Mouse (Mus musculus): ENCODE results near the gene Ric8b. TPM values are rescaled to one million over a fixed set of nuclear protein-coding genes. Genes with fewer than 3 reads are reported as not detected.

Ric8b gene
- polyA plus RNA-seq, 1 experiment from 2014 or later, result 27.3 TPM

DNA sequence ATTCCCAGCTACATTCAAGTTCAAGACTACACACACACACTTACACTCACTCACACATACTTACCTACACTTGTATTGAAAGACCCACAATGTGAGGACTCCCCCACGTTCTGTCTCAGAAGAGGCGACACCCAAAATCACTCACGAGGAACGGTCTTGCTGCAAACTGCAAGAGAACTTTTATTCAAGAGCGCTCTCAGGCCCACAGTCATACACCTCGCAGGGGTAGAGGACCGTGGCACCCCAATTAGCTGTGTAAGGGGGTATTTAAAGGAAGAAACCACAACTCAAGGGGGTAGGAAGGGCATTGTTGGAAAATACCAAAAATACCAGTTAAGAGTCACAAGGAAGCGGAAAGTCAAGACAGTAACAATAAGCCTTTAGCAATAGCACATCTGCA, 130.6 kb downstream of the Ric8b start:
- H3K4me1 ChIP-seq (ENCODE audit: control insufficient read depth, insufficient read depth, low read length), result peaks cover 10% of the 10 kb centered on the region
- WGBS, result 94% methylated on average over 8 of the region's 8 CpGs
- H3K36me3 ChIP-seq (ENCODE audit: control insufficient read depth, insufficient read depth, low read length), result no peaks in the 10 kb centered on the region
- no peak overlapping the region for H3K9ac ChIP-seq (ENCODE audit: low read length)
- no peak overlapping the region for H3K27ac ChIP-seq (ENCODE audit: low read depth, low read length)
- no peak overlapping the region for H3K4me3 ChIP-seq (ENCODE audit: low read depth, low read length)
- no peaks in the 10 kb centered on the region for H3K27me3 ChIP-seq (ENCODE audit: control insufficient read depth, insufficient read depth, low read length)
- ATAC-seq (ENCODE audit: low FRiP score) (no peak), DNase-seq (ENCODE audit: low spot score, missing footprints) (no peak)
- no peaks in the 10 kb centered on the region for H3K9me3 ChIP-seq (ENCODE audit: control insufficient read depth, low read length)
- H3K4me2 ChIP-seq, result no peak overlapping the region

- H3K27me3 ChIP-seq (ENCODE audit: control insufficient read depth, insufficient read depth, low read length), result no peaks in the 10 kb centered on the region
- no peak overlapping the region for H3K27ac ChIP-seq (ENCODE audit: low read depth, low read length)
- no peak overlapping the region for H3K4me2 ChIP-seq
- H3K4me3 ChIP-seq (ENCODE audit: low read depth, low read length), result no peak overlapping the region
- H3K36me3 ChIP-seq (ENCODE audit: control insufficient read depth, insufficient read depth, low read length), result no peaks in the 10 kb centered on the region
- H3K9ac ChIP-seq (ENCODE audit: low read length), result no peak overlapping the region
- DNase-seq (ENCODE audit: low spot score, missing footprints) (no peak), ATAC-seq (ENCODE audit: low FRiP score) (no peak)
- 70% methylated on average over 4 of the region's 4 CpGs for WGBS
- H3K4me1 ChIP-seq (ENCODE audit: control insufficient read depth, insufficient read depth, low read length), result no peaks in the 10 kb centered on the region
- no peaks in the 10 kb centered on the region for H3K9me3 ChIP-seq (ENCODE audit: control insufficient read depth, low read length)
Measured at GRCm38 (mm10) chr10:85050668-85051208, 133.3 kb downstream of the Ric8b start.

DNA sequence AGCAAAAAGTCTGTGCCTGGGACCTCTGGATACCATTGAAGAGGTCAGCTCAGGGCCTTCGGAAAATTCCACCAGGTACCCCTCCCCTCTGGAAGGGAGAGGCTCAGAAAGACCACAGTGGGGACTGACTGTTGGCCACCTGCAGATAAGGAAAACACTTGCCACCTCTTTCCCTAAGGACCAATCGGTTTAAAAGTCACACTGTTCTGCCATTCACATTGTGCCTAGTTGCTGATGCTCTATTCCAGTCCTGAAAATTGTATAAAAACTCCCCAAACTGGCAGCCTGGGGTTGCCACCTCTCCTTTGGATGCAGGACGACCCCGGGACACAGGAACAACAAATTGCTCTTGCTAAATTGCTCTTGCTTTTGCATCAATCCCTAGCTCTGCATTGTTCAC, 135.0 kb downstream of the Ric8b start:
- no peak for DNase-seq (ENCODE audit: low spot score, missing footprints)
- Histone ChIP-seq H3K4me1 (ENCODE audit: control insufficient read depth, insufficient read depth, low read length) (no peaks in the 10 kb centered on the region), H3K27ac (ENCODE audit: low read depth, low read length) (no peak overlapping the region), H3K9me3 (ENCODE audit: control insufficient read depth, low read length) (no peaks in the 10 kb centered on the region), H3K9ac (ENCODE audit: low read length) (no peak overlapping the region), H3K4me2 (no peak overlapping the region), H3K27me3 (ENCODE audit: control insufficient read depth, insufficient read depth, low read length) (no peaks in the 10 kb centered on the region), H3K4me3 (ENCODE audit: low read depth, low read length) (no peak overlapping the region), H3K36me3 (ENCODE audit: control insufficient read depth, insufficient read depth, low read length) (no peaks in the 10 kb centered on the region)
- ATAC-seq (ENCODE audit: low FRiP score), result no peak
- WGBS, result 42% methylated on average over 4 of the region's 4 CpGs

DNA sequence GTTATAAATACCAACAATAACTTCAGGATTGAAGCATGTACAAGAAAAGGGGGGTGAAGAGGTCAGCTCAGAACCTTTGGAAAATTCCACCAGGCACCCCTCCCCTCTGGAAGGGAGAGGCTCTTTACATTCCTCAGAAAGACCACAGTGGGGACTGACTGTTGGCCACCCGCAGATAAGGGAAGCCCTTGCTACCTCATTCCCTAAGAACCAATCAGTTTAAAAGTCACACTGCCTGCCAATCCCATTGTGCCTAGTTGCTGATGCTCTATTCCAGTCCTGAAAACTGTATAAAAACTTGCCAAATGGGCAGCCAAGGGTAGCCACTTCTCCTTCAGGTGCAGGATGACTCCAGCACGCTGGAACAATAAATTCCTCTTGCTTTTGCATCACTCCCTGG, 137.5 kb downstream of the Ric8b start:
- Histone ChIP-seq H3K4me2 (no peak overlapping the region), H3K27ac (ENCODE audit: low read depth, low read length) (no peak overlapping the region), H3K9ac (ENCODE audit: low read length) (no peak overlapping the region), H3K4me1 (ENCODE audit: control insufficient read depth, insufficient read depth, low read length) (no peaks in the 10 kb centered on the region), H3K4me3 (ENCODE audit: low read depth, low read length) (no peak overlapping the region), H3K9me3 (ENCODE audit: control insufficient read depth, low read length) (no peaks in the 10 kb centered on the region), H3K27me3 (ENCODE audit: control insufficient read depth, insufficient read depth, low read length) (no peaks in the 10 kb centered on the region), H3K36me3 (ENCODE audit: control insufficient read depth, insufficient read depth, low read length) (no peaks in the 10 kb centered on the region)
- DNase-seq (ENCODE audit: low spot score, missing footprints) (no peak), ATAC-seq (ENCODE audit: low FRiP score) (no peak)
- WGBS, result 97% methylated on average over 2 of the region's 2 CpGs

Other genes starting within 250 kb of the Ric8b start
- gene Rfx4, start 161.6 kb upstream of the Ric8b start, polyA plus RNA-seq (2014; fragmentation: Nextera tagmentation; extraction: Ambion mirVana), result 64.7 and 68.0 TPM in 2 replicates
- 1.2 TPM in 2 replicates for gene Fhl4, start 184.9 kb downstream of the Ric8b start, polyA plus RNA-seq (2014; fragmentation: Nextera tagmentation; extraction: Ambion mirVana)
- 51.7 and 62.1 TPM in 2 replicates for gene Tmem263, start 185.0 kb downstream of the Ric8b start, polyA plus RNA-seq (2014; fragmentation: Nextera tagmentation; extraction: Ambion mirVana)
- gene Mterf2, start 210.4 kb downstream of the Ric8b start, polyA plus RNA-seq (2014; fragmentation: Nextera tagmentation; extraction: Ambion mirVana), result 37.2 and 39.2 TPM in 2 replicates